Mouse (Mus musculus): ENCODE measurements around the gene Sod1. TPM values are rescaled to one million over a fixed set of nuclear protein-coding genes. Genes with fewer than 3 reads are reported as not detected.
A peak's percentile ranks its signal among the peaks of the same experiment; 100 is the strongest.
"Not testable (repeated sequence)": the region's sequence is repeated elsewhere in the genome, so short reads cannot be mapped to it uniquely, and the experiment has no call there.

The Sod1 gene
- total RNA-seq, 2 experiments from 2014 or later = 426 to 447 TPM

- DNase-seq (ENCODE audit: low spot score in 2 of 2) = no peak
These were observed 11.6 kb upstream of the Sod1 start for GRCm38 (mm10) chr16:90208996-90209395.

- no peak for DNase-seq (ENCODE audit: low spot score in 2 of 2)
These were observed 9.8 kb upstream of the Sod1 start for GRCm38 (mm10) chr16:90210717-90211116.

GRCm38 (mm10) chr16:90211767-90212166, 8.8 kb upstream of the Sod1 start:
- no peak for DNase-seq (ENCODE audit: low spot score in 2 of 2)

GRCm38 (mm10) chr16:90213477-90214339, 6.8 kb upstream of the Sod1 start:
- DNase-seq (ENCODE audit: low spot score in 2 of 2) = no peak

- no peak for DNase-seq (ENCODE audit: low spot score in 2 of 2)
These were observed 5.6 kb upstream of the Sod1 start for GRCm38 (mm10) chr16:90214731-90215565.

- not testable (repeated sequence) for DNase-seq (ENCODE audit: low spot score in 2 of 2)
These were observed 4.7 kb upstream of the Sod1 start for GRCm38 (mm10) chr16:90215879-90216278.

GRCm38 (mm10) chr16:90216414-90216813, 4.1 kb upstream of the Sod1 start:
- no peak for DNase-seq (ENCODE audit: low spot score in 2 of 2)

GRCm38 (mm10) chr16:90217356-90217755, 3.2 kb upstream of the Sod1 start:
- DNase-seq (ENCODE audit: low spot score in 2 of 2) = no peak

GRCm38 (mm10) chr16:90217926-90218325, 2.6 kb upstream of the Sod1 start:
- DNase-seq (ENCODE audit: low spot score in 2 of 2) = no peak

GRCm38 (mm10) chr16:90219445-90219844, 1.1 kb upstream of the Sod1 start:
- DNase-seq (ENCODE audit: low spot score in 2 of 2) = not testable (repeated sequence)

GRCm38 (mm10) chr16:90220892-90221431, 408 bp downstream of the Sod1 start:
- peak in 1 of 2 experiments; percentile 31 for DNase-seq (ENCODE audit: low spot score in 2 of 2)

GRCm38 (mm10) chr16:90221441-90222070, 1.0 kb downstream of the Sod1 start:
- DNase-seq (ENCODE audit: low spot score in 2 of 2) = no peak

- DNase-seq (ENCODE audit: low spot score in 2 of 2) = no peak
These were observed 9.3 kb downstream of the Sod1 start for GRCm38 (mm10) chr16:90229897-90230296.

- no peak for DNase-seq (ENCODE audit: low spot score in 2 of 2)
These were observed 10.7 kb downstream of the Sod1 start for GRCm38 (mm10) chr16:90231302-90231701.

- DNase-seq (ENCODE audit: low spot score in 2 of 2) = no peak
These were observed 13.1 kb downstream of the Sod1 start for GRCm38 (mm10) chr16:90233702-90234101.

GRCm38 (mm10) chr16:90234617-90235016, 14.1 kb downstream of the Sod1 start:
- DNase-seq (ENCODE audit: low spot score in 2 of 2) = no peak

GRCm38 (mm10) chr16:90235188-90235587, 14.6 kb downstream of the Sod1 start:
- DNase-seq (ENCODE audit: low spot score in 2 of 2) = no peak

GRCm38 (mm10) chr16:90239128-90239746, 18.7 kb downstream of the Sod1 start:
- no peak for DNase-seq (ENCODE audit: low spot score in 2 of 2)

GRCm38 (mm10) chr16:90241875-90242274, 21.3 kb downstream of the Sod1 start:
- no peak for DNase-seq (ENCODE audit: low spot score in 2 of 2)

- no peak for DNase-seq (ENCODE audit: low spot score in 2 of 2)
These were observed 22.1 kb downstream of the Sod1 start for GRCm38 (mm10) chr16:90242426-90243304.
